Mouse (Mus musculus) embryonic facial prominence, embryonic 10.5 days (tissue): ENCODE results near the gene Lyz2. TPM values are rescaled to one million over a fixed set of nuclear protein-coding genes. Genes with fewer than 3 reads are reported as not detected.
"Not testable (repeated sequence)": the region's sequence is repeated elsewhere in the genome, so short reads cannot be mapped to it uniquely, and the experiment has no call there.

ENCODE experiments used
- DNase-seq: peaks from one replicate; pipeline ENCODE4 v3.0.0-alpha.2; 2017; ENCODE audit warnings: low spot score
- H3K27ac ChIP-seq: fragments of 300-500 bp; sonication (generic); replicated peaks from 2 replicates; pipeline ENCODE4 v1.5.1; 2016; ENCODE audit warnings: mild to moderate bottlenecking
- H3K27me3 ChIP-seq: fragments of 300-500 bp; sonication (generic); replicated peaks from 2 replicates; pipeline ENCODE4 v1.6.1; 2016; ENCODE audit warnings: low read depth, mild to moderate bottlenecking; ENCODE audit not compliant: poor library complexity, severe bottlenecking
- H3K36me3 ChIP-seq: fragments of 300-500 bp; sonication (generic); replicated peaks from 2 replicates; pipeline ENCODE4 v1.6.1; 2016; ENCODE audit warnings: mild to moderate bottlenecking, moderate library complexity
- H3K4me1 ChIP-seq: fragments of 300-500 bp; sonication (generic); 2 replicates; pipeline ENCODE4 v1.6.1; 2016
- H3K4me3 ChIP-seq: fragments of 300-500 bp; sonication (generic); 2 replicates; pipeline ENCODE4 v1.5.1; 2016; ENCODE audit warnings: mild to moderate bottlenecking, moderate library complexity
- H3K9me3 ChIP-seq: fragments of 300-500 bp; sonication (generic); 2 replicates; pipeline ENCODE4 v1.6.1; 2016; ENCODE audit warnings: mild to moderate bottlenecking
- WGBS: fragments of 180-500 bp; shearing (Covaris S2); methylation state at CpG from one replicate; pipeline ENCODE4 v1.1.7; 2016; 5-methylcytosine and 5-hydroxymethylcytosine counted together
- polyA plus RNA-seq: library from polyadenylated mRNA; unstranded; fragments of >200 nt; fragmentation: Nextera tagmentation; extraction: Ambion mirVana; gene quantifications from 2 replicates; pipeline ENCODE4 v1.2.1, GENCODE M21; 2016

Lyz2 gene
- polyA plus RNA-seq, 1 experiment from 2014 or later = 11.9 TPM

DNA sequence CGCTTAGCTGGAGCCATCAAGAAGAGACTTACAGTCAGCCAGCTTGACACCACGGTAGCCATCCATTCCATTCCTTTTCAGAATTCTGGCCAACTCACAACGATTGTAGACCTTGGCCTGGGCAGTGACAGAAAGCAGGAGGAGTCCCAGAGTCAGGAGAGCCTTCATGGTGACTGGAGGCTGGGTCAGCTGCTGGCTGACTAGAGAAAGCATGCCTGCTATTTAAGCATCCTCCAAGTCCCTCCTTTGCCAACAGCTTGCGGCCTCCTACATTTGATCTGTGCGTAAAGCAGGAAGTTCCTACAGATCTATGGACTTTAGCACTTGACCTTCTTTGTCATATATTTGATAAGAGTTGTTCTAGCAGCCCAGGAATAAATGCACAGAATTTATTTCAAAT is 10.6 kb upstream of the Lyz2 start, which contains the start of gene Lyz1:
Gene Lyz1 (minus strand): TSS at position 198 of the 400 bp plus-strand sequence.
- H3K4me3 ChIP-seq = no peak within 1 kb of the TSS
- no peaks in the 10 kb centered on the region for H3K4me1 ChIP-seq
- 83% methylated on average over 5 of the region's 5 CpGs for WGBS
- no peaks in the 10 kb centered on the region for H3K36me3 ChIP-seq
- H3K9me3 ChIP-seq = no peaks in the 10 kb centered on the region
- DNase-seq = no peak
- no peak within 1 kb of the TSS for H3K27ac ChIP-seq
- no peaks in the 10 kb centered on the region for H3K27me3 ChIP-seq

DNA sequence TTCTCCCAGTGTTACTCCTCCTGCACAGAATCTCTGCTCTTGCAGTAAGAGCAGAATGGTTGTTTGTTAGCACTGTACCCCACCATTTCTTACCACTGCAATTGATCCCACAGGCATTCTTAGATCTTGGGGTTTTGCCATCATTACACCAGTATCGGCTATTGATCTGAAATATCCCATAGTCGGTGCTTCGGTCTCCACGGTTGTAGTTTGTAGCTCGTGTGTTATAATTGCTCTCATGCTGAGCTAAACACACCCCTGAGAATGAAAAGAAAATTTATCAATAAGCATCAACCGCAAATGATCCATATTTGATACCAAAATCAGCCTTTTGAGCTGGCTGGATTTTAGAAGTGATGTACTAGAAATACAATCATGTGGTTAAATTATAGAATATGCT is 8.8 kb upstream of the Lyz2 start:
- H3K27me3 ChIP-seq, H3K4me3 ChIP-seq, H3K27ac ChIP-seq, H3K4me1 ChIP-seq, H3K9me3 ChIP-seq, DNase-seq, H3K36me3 ChIP-seq: not testable (repeated sequence)
- WGBS = 90% methylated on average over 6 of the region's 6 CpGs

DNA sequence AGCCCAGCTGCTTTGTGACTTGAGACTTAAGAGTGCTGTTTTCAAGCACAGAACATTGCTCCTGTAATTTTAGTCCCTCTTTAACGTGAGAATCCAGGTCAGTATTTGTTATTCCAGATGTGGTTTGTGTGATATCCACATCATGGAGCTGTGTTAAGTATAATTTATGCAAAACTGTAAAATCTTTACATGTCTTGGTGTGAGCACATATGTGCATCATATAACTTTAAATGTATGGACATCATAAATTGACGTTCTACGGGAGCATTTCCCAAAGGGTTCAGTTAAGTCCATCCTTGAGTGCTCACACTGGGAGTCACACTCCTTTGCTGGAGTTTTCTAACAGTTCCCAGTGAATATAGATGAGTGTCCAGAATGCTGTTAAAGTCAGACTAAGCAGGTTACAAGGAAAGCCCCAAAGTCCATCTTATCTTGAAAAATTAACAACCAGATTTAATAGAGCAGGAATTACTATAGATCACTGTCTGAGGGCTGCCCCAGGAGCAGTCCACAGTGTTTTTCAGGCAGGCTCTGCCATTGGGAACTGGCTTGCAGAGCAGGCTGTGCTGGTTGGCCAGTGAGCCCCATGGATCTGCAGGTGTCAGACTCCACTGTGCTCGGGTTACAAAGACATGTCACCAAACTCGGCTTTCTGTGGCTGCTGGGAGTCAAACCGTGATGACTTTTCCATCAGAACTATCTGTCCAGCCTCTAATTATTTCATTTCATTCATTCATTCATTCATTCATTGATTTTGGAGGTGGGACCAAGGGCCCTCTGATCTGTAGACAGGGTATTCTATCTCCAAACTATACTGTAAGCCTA is 8.1 kb upstream of the Lyz2 start:
- peak; percentile 13 for DNase-seq
- no peak overlapping the region for H3K4me3 ChIP-seq
- no peak overlapping the region for H3K27ac ChIP-seq
- no peaks in the 10 kb centered on the region for H3K4me1 ChIP-seq
- no peaks in the 10 kb centered on the region for H3K27me3 ChIP-seq
- no peaks in the 10 kb centered on the region for H3K9me3 ChIP-seq
- no peaks in the 10 kb centered on the region for H3K36me3 ChIP-seq
- 54% methylated on average over 6 of the region's 6 CpGs for WGBS

DNA sequence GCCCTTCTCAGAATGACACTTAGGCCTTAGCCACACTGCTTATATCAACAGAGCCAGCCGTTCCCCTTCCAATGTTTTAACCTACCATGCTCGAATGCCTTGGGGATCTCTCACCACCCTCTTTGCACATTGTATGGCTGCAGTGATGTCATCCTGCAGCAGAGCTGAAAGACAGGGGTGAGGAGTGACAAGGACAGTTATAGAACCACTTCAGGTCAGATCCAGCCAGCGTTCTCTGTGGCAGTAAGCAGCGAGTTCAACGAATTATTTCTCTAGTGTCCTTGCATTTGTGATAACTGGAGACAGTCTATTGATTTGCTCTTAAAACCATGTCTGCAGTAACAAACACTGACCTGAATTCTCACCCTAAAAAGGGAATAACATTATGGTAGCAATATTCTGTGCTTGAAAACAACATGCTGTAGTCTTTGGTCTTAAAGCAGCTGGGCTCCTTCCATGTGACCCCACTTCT is 6.9 kb upstream of the Lyz2 start:
- H3K9me3 ChIP-seq, DNase-seq, H3K4me1 ChIP-seq, H3K27ac ChIP-seq, H3K4me3 ChIP-seq, H3K27me3 ChIP-seq, H3K36me3 ChIP-seq: not testable (repeated sequence)
- 91% methylated on average over 5 of the region's 5 CpGs for WGBS

DNA sequence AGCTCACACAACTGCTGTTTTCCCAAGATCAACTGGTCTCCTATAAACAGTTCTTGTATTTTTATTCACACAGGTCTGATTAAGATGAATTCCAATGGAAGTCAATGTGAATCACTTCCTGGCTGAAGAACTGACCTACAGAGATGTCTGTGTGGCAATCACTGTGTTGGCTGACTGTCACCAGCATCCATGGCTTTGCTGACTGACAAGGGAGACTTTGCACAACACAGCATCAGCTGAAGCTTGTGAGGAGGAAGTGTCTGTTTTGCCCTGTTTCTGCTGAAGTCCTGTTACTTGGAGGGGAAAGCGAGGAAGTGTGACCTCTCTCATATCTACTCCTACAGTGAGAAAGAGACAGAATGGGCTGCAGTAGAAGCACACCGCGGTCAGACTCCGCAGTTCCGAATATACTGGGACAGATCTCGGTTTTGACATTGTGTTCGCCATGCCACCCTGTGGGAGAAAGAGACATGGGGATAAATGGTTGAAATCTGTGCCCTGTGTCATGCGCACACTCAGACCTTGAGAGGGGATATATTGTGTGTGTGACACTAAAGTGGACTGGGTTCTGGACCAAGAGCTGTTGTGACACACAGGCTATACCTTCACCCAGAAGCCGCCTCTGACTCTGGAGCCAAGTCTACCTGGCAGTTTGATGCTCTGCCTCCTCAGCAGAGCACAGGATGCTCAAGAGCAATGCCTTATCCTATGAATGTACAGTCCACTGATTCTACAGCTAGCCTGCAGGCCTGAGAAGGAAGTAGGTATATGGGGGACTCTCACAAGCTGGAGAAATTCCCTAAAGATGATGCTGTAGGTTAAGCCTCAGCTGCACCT is 6.3 kb upstream of the Lyz2 start:
- DNase-seq = no peak
- 91% methylated on average over 9 of the region's 9 CpGs for WGBS
- no peak overlapping the region for H3K4me3 ChIP-seq
- H3K27ac ChIP-seq = no peak overlapping the region
- no peaks in the 10 kb centered on the region for H3K27me3 ChIP-seq
- no peaks in the 10 kb centered on the region for H3K4me1 ChIP-seq
- no peaks in the 10 kb centered on the region for H3K9me3 ChIP-seq
- no peaks in the 10 kb centered on the region for H3K36me3 ChIP-seq

DNA sequence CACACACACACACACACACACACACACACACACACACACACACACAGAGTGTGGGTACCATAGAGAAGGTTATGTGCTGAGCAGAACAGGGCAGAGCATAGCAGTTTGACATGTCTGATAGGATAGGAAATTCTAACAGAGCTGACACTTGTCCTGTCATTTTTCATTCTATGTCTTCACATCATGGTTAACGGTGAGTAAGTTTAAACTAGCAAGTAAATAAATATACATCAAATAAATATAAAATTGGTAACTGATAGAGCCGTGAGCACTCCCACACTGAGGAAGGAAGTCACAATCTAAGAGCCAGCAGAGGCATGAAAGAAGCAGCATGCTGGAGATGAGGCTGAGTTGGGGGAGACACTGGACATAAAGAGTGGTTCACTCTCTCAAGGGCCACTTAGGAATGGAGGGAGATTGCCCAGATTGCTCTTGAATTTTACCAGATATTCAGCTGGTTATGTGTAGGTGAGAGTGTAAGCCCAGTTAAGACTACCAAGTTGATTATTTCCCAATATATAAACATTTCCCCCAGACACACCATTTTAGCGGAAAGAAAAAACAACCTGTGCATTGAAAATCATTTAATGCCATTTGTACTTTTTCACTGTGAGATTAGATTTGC is 5.2 kb upstream of the Lyz2 start:
- Histone ChIP-seq H3K9me3 (no peaks in the 10 kb centered on the region), H3K27me3 (no peaks in the 10 kb centered on the region), H3K4me3 (no peak overlapping the region), H3K27ac (no peak overlapping the region), H3K36me3 (no peaks in the 10 kb centered on the region), H3K4me1 (no peaks in the 10 kb centered on the region)
- WGBS = 84% methylated on average over 3 of the region's 3 CpGs
- no peak for DNase-seq

DNA sequence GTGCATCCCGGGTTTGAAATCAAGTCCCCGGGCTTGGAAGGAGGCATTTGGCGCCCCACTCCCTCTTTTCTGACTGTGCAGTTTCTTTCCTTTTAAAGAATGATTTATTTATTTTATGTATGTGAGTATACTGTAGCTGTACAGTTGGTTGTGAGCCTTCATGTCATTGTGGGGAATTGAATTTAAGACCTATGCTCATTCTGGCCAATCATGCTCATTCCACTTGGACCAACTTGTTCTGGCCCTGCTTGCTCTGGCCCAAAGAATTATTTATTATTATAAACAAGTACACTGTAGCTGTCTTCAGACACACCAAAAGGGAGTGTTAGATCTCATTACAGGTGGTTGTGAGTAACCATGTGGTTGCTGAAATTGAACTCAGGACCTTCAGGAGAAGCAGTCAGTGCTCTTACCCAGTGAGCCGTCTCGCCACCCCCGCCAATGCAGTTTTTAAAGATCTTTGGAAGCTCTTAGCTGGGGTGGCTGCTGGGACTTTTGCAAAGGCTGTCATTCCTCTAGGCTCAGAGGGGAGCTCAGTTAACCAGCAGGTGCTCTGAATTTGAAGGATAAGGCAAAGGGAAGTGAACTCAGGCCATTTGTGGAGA is 4.3 kb upstream of the Lyz2 start:
- no peaks in the 10 kb centered on the region for H3K36me3 ChIP-seq
- no peak overlapping the region for H3K4me3 ChIP-seq
- no peaks in the 10 kb centered on the region for H3K4me1 ChIP-seq
- no peak for DNase-seq
- no peaks in the 10 kb centered on the region for H3K27me3 ChIP-seq
- no peak overlapping the region for H3K27ac ChIP-seq
- H3K9me3 ChIP-seq = no peaks in the 10 kb centered on the region
- WGBS = 89% methylated on average over 6 of the region's 6 CpGs

DNA sequence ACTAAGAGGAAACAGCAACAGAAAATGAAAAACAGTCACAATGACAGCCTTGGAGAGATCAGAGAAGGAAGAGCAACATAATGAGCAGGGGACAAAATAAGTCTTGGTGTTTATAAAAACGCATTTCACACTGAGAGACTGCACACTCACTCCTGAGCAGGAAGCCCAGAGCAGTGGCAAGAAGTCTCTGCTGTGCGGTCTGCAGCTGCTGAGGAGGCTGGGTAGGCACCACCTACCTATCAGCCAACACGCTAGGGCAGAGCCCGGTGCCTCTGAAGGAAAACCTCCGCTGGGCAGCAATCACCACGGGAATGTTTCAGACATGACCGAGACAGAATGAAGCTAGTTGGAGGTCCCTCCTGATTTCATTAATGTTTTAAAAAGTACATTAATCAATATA is 3.5 kb upstream of the Lyz2 start:
- H3K4me3 ChIP-seq, H3K27ac ChIP-seq, H3K36me3 ChIP-seq, H3K27me3 ChIP-seq, H3K9me3 ChIP-seq, DNase-seq, H3K4me1 ChIP-seq: not testable (repeated sequence)
- WGBS = 82% methylated on average over 5 of the region's 7 CpGs

DNA sequence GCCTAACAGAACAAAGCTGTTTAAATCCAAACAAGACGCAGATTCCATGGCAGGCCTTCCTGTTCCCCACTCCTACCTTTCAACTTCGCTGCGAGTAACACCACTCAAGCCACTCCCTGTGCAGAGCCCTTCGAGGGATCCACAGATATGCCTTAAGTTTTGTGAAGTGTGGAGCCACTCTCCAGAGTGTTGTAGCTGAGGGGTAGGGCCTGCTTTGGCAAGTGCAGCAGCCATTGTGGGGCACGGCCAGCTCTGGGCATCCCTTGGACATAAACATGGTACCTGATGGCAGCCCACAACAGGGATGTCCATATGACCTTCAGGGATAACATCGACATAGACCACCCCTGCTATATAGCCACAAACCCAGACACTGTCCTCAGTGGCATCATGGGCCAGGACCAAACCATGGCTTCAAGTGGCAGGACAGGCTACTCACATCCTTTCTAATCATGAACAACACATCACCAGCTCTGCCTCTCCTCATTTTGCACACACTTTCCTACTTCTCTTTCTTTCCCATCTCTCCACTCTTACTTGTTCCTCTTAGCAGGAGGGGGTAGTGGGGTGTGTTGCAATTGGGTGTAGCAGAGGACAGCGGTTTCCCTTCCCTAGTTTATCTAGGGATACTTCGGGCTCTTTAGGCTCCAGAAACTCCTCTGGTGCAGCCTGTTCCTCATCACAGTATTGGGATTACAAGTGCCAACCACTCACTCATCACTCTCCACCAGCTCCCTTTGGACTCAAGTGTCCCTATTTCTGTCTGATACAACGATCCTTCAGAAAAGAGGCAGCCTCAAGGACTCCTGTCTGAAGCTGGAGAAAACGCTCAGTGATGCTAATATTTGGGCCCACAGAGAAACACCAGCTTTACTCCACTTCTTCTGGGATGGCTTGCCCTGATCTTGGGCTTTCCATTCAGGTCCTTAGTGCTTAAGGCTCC is 2.7 kb upstream of the Lyz2 start:
- Histone ChIP-seq H3K27ac (no peak overlapping the region), H3K36me3 (no peaks in the 10 kb centered on the region), H3K27me3 (no peaks in the 10 kb centered on the region), H3K4me1 (no peaks in the 10 kb centered on the region), H3K4me3 (no peak overlapping the region), H3K9me3 (no peaks in the 10 kb centered on the region)
- 89% methylated on average over 10 of the region's 10 CpGs for WGBS
- no peak for DNase-seq

DNA sequence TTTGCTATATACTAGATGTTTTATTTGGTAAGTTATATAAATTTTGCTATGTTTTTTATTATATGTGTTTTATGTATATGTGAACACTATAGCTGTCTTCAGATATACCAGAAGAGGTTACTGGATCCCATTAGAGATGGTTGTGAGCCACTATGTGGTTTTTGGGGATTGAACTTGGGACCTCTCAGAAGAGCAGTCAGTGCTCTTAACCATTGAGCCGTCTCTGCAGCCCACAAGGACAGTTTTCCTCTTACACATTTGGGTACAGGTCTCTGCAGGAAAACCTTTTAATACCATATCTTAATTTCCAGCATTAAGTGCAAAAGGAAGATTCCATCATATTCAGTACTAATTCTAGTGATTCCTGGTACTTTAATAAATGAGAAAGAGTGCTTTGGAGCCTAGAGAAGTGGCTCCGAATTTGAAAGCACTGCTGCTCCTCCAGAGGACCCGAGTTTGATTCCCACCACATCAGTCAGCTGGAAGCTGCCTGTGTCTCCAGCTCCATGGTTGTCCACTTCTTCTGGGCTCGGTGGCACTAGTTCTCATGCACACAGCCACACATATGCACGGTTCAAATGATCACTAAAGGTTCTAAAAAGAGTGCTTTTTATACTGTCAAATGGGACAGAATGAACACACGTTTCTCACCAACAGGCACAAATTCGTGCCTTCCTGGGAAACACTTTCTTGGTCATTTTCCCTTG is 1.9 kb upstream of the Lyz2 start:
- WGBS = 81% methylated on average over 7 of the region's 7 CpGs
- Histone ChIP-seq H3K36me3 (no peaks in the 10 kb centered on the region), H3K4me3 (no peak overlapping the region), H3K4me1 (no peaks in the 10 kb centered on the region), H3K27ac (no peak overlapping the region), H3K9me3 (no peaks in the 10 kb centered on the region), H3K27me3 (no peaks in the 10 kb centered on the region)
- no peak for DNase-seq

DNA sequence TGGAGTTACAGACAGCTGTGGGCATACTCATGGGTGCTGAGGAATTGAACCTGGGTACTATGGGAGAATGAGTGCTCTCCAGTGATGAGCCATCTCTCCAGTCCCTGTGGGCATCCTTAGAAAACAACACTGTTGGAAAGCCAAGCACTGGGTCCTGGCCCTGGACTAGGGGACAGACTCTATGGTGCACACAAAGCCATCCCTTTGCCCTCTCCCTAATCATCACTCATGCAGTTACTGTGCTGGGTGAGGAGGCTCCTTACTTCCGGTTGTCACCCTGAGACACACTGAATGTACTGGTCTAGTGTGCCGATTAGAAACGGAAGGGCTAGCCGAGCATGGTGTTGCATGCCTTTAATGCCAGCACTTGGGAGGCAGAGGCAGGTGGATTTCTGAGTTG is 1.1 kb upstream of the Lyz2 start:
- 94% methylated on average over 4 of the region's 4 CpGs for WGBS
- not testable (repeated sequence) for H3K4me1 ChIP-seq, H3K9me3 ChIP-seq, H3K27ac ChIP-seq, H3K4me3 ChIP-seq, H3K27me3 ChIP-seq, H3K36me3 ChIP-seq, DNase-seq
